Mouse (Mus musculus) heart, embryonic 15.5 days (tissue): ENCODE measurements at regions not wholly inside any gene's neighbourhood (a gene's known extent, or its start where the extent isn't known, plus 50 kb on each side); places are given as distances from the start of the nearest gene placed in this dataset. TPM values are rescaled to one million over a fixed set of nuclear protein-coding genes. Genes with fewer than 3 reads are reported as not detected.

Experiments used
- microRNA-seq: library from miRNA; unstranded; fragments of <30 nt; microRNA quantifications from one replicate; pipeline ENCODE4, GENCODE M21; 2016

Small RNA genes in the stretch of these regions (microRNA-seq; reads per million reads assigned to microRNA genes)
- not detected for gene Gm23364
